Mouse (Mus musculus) naive thymus-derived CD4-positive, alpha-beta T cell, adult 2 months (primary cell): Measurements from ENCODE around the gene Adap1.

Experiments used
- DNase-seq: peaks from one replicate; pipeline ENCODE4 v3.0.0-alpha.2; 2011; ENCODE audit warnings: low read depth

The Adap1 gene

GRCm38 (mm10) chr5:139323260-139323924, 2.0 kb downstream of the Adap1 start:
- no peak for DNase-seq

GRCm38 (mm10) chr5:139321331-139321730, 4.1 kb downstream of the Adap1 start:
- no peak for DNase-seq

- DNase-seq = no peak
Observed at GRCm38 (mm10) chr5:139320424-139320823, 5.0 kb downstream of the Adap1 start.

- DNase-seq = no peak
Observed at GRCm38 (mm10) chr5:139317751-139318504, 7.5 kb downstream of the Adap1 start.

- no peak for DNase-seq
Observed at GRCm38 (mm10) chr5:139316982-139317675, 8.3 kb downstream of the Adap1 start.

GRCm38 (mm10) chr5:139314941-139315642, 10.3 kb downstream of the Adap1 start:
- no peak for DNase-seq

- no peak for DNase-seq
Observed at GRCm38 (mm10) chr5:139313536-139313935, 11.9 kb downstream of the Adap1 start.

GRCm38 (mm10) chr5:139311822-139312221, 13.6 kb downstream of the Adap1 start:
- DNase-seq = no peak

GRCm38 (mm10) chr5:139310477-139310876, 14.9 kb downstream of the Adap1 start:
- DNase-seq = no peak

- DNase-seq = no peak
Observed at GRCm38 (mm10) chr5:139309946-139310345, 15.5 kb downstream of the Adap1 start.

- DNase-seq = peak; percentile 82
Observed at GRCm38 (mm10) chr5:139303646-139304061, 21.8 kb downstream of the Adap1 start.

- no peak for DNase-seq
Observed at GRCm38 (mm10) chr5:139302101-139302500, 23.3 kb downstream of the Adap1 start.

- no peak for DNase-seq
Observed at GRCm38 (mm10) chr5:139297745-139298144, 27.7 kb downstream of the Adap1 start.

- no peak for DNase-seq
Observed at GRCm38 (mm10) chr5:139297092-139297491, 28.3 kb downstream of the Adap1 start.

GRCm38 (mm10) chr5:139294089-139294488, 31.3 kb downstream of the Adap1 start:
- DNase-seq = no peak

GRCm38 (mm10) chr5:139291811-139292560, 33.4 kb downstream of the Adap1 start:
- DNase-seq = no peak

- no peak for DNase-seq
Observed at GRCm38 (mm10) chr5:139290467-139291259, 34.8 kb downstream of the Adap1 start.

- DNase-seq = no peak
Observed at GRCm38 (mm10) chr5:139288591-139288990, 36.8 kb downstream of the Adap1 start.

GRCm38 (mm10) chr5:139287787-139288186, 37.6 kb downstream of the Adap1 start:
- no peak for DNase-seq

- no peak for DNase-seq
Observed at GRCm38 (mm10) chr5:139287099-139287498, 38.3 kb downstream of the Adap1 start.
